Mouse (Mus musculus): ENCODE results near the gene Gm10801. TPM values are rescaled to one million over a fixed set of nuclear protein-coding genes. Genes with fewer than 3 reads are reported as not detected.

Gene Gm10801
- polyA plus RNA-seq (2014; fragmentation: Illumina TruSeq; extraction: RNeasy Lipid Tissue Mini Kit (QIAGEN cat#74804)): not detected

GRCm38 (mm10) chr2:98661937-98662336, at the start of gene Gm10801:
Gene Gm10801 (plus strand): TSS chr2:98662237.

GRCm38 (mm10) chr2:98667201-98667600, 5.2 kb downstream of the Gm10801 start, which contains the start of gene Gm10800:
Gene Gm10800 (minus strand): TSS chr2:98667301.

Other genes starting within 250 kb of the Gm10801 start
- gene Gm10800, start 5.1 kb downstream of the Gm10801 start, polyA plus RNA-seq (2014; fragmentation: Illumina TruSeq; extraction: RNeasy Lipid Tissue Mini Kit (QIAGEN cat#74804)): not detected